Mouse (Mus musculus) yolk sac, embryonic 10.5 days (tissue): ENCODE data around the gene Dsn1.

Experiments used
- DNase-seq: peaks from one replicate; pipeline ENCODE4 v3.0.0-alpha.2; 2017; ENCODE audit warnings: low spot score

The Dsn1 gene

DNA sequence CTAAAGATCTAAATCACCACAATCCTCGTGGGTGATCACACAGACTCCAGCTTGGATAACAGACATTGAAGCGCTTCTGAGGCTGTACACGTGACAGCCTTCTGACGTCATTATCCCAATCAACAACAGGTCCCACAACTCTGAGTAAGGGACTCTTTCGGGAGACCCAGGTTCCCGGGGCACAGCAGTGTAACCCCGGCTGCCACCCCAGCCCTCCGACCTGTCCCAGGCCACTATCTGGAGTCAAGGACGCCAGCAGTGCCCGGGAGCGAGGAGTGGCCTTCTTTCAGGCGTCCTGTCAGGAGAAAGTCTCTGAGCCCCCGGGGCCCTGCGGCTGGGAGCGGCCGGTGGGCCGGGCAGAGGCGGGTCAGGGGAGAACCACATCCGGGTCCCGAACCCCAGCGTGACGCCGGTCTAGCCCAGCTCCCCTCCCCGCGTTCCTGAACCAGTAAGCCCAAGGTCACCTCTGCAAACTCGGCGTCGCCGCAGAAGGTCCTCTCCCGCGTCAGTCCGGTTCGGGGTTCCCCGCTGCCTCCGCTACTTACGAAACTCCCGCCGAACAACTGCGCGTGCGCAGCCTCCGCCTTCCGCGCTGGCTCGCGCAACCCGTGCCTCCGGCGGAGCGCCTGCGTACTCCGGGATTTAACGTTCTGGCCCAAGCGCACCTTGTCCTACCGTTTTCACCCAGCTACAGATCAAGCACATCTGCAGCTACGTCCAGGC, at the start of gene Dsn1:
Gene Dsn1, minus strand, starts transcription at position 644 of the 723 bp plus-strand sequence.
- DNase-seq, result peak; percentile 92

DNA sequence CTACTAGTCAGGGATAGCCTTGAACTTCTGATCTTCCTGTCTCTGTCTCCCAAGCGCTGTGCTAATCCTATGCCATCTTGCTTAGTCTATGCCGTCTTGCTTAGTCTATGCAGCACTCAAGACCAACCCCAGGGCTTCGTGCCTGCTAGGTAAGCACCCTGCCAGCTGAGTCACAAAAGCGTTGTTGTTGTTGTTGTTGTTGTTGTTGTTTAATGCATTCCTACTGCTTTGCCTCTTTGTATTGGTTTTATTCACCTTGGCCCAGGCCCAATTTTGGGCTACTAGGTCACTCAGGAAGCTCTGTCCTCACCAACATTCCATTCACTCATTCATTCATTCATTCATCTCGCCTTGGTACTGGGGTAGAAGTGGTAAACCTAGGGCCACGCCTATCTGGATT, 48.8 kb upstream of the Dsn1 start:
- no peak for DNase-seq

DNA sequence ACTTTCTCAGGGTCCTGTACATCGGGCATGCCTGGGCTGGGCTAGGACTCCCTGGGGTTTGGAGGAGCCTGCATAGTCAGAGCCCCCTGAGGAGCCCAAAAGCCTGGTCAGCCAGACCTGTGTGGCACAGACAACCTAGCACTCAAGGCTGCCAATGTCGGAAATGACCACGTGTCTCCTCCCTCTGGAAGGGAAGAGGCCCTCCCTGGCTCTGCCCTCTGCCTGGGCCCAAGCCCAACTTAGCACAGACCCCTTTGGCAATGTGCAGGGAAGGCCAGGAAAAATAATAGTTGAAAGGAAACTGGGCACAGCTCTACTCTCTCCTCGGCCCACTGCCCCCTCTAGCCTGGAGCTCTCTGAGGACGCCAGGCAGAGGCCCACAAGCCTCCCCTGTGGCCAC, 47.9 kb upstream of the Dsn1 start:
- DNase-seq, result no peak

DNA sequence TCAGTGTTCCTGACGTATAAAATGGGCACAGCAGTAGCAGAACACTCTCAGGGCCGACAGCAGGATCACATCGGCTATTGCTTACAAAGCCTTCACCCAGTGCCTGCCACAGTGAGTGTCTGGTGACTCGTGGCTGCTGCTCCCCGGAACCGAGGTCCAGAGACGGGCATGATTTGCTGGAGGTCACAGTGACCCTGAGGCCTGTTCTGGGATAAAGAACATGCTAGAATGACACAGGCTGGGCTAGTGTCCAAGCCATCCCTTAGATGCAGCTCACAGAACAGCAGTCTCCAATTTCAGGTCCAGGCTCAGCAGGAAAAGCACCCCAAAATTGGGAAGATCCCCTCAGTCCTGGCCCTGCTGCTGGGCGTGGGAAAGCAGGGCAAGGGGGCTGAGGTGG, 47.3 kb upstream of the Dsn1 start:
- DNase-seq, result no peak

DNA sequence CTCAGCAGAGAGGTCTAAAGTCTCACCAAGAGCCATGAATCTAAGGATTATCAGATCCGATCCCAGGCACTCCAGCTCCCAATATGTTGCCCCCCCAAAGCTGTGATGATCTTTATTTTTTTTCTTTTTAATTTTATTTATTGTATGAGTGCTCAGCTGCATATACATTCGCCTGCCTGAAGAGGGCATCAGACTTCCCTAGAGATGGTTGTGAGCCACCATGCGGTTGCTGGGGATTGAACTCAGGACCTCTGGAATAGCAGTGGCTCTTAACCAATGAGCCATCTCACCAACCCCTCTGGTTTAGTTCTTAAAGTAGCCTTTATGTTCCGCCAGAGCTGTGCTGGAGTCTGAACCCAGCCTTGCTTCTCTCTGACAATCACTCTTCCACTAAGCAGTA, 46.8 kb upstream of the Dsn1 start:
- DNase-seq, result no peak

DNA sequence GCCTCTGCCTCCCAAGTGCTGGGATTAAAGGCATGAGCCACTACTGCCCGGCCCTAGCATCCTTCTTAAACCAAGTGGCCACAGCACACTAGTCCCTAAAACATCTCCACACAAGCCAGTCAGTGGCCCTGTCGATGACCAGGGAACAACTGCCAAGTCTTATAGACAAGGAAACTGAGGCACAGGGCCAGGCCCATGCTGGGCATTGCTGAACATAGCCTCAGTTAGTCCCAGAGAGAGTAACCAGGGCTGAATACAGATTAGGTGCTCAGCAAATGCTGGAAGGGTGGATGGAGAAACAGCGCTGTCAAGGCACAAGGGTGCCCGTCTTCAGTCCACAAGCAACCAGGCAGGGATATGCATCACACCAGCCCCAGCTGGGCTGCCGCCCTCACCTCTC, 46.2 kb upstream of the Dsn1 start:
- no peak for DNase-seq

DNA sequence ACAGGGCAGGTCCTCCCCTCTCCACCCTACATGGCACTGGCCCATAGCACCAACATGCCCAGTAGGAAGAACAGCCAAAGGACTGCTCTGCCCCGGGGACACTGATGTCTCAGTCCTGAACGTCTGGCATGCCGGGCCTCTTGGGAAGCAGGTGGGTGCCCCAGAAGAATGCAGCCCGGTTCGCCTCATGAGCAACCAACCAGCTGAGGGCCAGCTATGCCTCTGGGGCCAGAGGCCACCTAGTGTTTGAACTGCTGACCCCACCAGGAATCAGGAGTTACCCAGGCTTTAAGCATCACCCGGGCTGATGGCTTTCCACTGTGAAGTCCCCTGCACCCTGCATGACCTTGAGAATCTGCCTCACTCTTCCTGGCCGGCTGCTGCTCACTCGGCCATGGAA, 45.5 kb upstream of the Dsn1 start:
- no peak for DNase-seq

DNA sequence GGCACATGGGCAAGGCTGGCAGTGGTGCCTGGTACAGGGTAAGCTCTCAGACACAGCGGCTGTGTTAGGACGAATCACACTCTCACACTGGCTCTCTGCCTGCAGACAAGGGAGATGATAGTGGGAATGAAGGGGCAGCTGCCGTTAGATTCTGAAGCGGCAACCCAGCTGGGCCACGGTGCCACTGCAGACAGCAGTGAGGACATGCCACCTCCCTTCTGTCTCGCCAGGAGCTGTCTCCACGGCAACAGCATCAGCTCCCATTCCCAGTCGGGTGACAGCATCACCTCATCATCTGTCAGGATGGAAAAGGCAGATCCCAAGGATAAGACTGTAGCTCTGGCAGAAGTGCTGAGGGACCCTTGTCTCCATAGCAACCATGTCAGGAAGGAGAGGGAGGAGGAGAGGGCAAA, 42.9 kb upstream of the Dsn1 start:
- DNase-seq, result no peak

DNA sequence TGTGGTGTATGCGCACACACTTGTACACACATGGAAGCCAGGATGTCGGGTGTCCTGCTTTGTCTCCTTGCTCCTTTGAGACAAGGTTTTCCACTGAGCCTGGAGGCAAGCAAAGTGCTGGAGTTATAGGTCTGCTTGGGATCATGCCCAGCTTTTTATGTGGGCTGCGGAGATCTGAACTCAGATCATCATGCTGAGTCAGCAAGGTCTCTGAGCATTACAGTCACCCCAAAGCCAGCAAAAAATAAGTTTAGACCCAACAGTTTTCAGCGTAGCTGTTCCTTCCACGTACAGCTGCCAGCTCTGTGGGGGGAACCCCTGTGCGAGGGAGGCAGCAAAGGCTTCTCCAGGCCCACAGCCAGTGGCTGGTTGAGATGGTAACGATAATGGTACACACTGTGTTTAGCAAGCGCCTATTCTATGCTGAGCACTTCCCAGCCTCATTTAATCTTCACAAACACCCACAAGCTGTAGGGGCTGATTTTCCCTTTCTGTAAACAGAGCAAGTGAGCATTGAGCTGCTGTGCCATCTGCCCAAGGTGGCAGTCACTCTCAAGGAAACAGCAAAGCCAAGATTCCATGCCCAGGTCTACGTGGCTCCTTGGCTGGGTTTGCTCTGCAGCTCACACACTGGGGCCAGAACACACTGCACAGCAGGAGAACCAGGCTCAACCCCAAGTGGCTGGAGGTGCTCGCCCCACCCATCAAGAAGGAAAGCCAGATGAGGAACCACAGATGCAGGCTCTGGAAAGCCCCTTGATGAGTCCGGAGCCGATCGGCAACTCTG, 41.6 kb upstream of the Dsn1 start:
- DNase-seq, result no peak

DNA sequence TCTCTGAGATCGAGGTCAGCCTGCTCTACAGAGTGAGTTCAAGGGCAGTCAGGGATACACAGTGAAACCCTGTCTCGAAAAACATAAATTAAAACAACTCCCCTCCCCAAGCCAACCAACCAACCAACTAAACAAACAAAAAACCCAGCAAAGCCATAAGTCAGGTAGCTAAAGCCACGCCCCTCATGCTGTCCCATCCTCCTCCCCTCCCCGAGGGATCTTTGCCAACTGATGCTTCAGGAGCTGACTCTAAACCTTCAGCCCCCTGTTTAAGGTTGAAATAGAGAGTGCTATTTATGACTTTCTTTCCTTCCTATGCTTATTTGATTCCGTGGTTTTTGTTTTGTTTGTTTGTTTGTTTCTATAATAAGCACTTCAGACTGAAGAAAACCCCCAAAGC, 40.0 kb upstream of the Dsn1 start:
- DNase-seq, result no peak

DNA sequence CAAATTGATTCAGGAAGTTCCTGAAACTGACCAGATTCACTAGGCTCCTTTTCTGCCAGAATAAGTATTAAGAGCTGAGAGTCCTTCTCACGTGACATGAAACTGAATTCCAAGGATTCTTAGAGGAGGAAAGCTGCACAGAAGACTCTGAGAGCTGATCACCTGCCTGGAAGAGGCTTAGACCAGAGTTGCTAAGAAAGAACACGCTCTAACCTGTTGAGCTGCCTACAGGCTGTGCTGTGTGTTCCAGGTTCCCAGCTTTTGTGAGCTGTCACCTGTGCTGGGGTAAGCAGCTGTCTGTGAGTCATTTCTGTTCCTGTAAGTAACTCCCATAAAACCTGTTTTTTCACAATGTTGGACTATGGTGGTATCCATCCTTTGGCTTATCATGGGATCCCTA, 39.0 kb upstream of the Dsn1 start:
- no peak for DNase-seq

DNA sequence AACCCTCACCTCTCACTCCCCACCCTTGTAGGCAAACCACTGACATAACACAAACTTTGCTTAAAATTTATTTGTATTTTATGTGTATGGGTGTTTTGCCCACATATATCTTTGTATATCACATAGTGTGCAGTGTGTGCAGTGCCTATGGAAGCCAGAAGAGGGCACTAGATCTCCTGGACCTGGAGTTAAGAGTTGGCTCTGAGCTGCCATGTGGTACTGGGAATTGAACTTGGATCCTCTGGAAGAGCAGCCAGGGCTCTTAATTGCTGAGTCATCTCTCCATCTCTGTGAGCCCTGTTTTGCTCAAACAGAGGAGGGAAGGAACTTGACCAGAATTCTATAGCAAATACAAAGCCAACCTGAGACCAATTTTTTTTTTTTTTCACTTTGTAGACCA, 37.0 kb upstream of the Dsn1 start:
- DNase-seq, result no peak

DNA sequence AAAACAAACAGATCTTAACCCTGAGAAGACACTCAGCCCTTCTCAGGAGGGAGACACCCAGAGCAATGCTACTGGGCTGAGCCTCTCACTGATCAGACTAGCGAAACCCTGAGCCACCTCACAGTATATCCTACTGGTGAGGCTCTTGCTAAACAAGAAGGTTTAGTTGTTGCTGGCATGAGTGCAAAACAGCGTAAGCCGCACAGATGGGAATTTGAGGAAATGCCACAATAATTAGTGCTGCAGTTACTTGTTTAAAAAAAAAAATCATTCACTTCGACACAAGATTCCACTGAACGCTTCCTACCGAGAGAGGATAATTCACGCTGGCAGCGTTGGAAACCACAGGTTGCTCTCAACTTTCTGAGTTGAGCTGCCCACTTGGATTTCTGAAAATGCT, 36.6 kb upstream of the Dsn1 start:
- DNase-seq, result no peak

DNA sequence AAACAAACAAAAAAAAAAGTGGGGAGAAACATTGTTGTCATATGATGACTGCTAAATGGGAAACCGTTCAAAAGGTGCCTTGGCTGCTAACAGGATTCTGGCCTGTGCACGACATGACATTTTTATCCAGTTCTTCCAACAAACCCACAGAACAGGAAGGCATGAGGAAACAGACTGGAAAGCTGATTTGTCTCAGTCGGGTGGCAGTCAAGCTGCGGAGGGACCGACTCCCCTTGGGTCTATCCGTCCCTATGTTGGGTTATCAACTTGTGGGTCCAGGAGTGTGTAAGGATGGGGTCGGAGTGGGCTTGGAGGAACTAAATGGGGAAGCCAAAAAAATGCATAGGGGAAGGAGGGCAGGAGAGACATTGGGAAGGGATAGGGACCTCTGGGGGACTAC, 34.5 kb upstream of the Dsn1 start:
- no peak for DNase-seq

DNA sequence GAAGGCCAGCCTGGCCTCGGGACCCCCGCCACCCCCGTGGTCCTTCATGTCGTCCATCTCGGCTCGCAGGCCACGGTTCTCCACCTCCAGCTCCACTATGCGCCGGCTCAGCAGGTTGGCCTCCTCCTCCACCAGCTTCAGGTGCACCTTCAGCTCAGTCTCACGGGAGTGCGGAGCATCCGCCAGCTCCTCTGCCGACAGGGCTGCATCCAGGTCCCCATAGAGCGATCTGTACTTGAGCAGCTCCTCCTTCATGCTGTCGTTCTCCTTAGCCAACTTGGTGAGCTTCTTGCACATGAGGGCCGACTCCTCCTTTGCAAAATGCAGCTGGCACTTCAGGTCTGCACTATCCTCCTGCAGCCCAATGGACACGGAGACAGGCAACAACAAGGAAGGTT, 33.7 kb upstream of the Dsn1 start:
- no peak for DNase-seq

DNA sequence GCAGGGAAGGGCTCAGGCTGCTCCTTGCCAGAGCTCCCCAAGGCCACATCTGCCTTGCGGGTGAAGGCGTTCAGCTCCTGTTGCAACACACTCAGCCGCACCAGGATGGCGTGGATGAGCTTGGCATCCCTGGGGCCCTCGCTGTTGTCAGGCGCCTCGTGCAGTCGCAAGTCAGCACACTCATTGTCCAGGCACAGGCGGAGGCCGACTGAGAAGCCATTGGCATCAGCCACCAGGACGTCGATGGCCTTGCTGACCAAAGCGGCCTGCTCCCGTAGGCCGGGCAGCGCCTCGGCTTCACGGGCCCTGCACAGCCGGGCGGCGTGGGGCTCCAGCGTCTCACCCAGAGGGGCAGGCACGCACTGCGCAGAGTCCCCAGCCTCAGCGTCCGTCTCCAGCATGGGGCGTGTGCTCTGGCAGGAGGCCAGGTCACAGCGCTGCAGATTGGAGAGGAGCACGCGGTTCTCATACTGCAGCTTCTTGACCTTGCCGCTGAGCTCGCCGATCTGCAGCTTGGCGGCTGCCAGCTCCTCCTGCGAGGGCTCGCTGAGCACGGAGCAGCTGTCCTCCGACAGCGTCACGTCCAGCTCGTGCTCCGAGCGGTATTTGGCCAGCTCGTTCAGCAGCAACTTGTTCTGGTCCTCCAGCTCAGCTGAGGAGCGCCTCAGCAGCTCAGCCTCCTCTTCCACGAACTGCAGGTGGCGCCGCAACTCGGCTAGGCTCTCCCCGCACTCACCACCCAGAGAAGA, 33.1 kb upstream of the Dsn1 start:
- no peak for DNase-seq

DNA sequence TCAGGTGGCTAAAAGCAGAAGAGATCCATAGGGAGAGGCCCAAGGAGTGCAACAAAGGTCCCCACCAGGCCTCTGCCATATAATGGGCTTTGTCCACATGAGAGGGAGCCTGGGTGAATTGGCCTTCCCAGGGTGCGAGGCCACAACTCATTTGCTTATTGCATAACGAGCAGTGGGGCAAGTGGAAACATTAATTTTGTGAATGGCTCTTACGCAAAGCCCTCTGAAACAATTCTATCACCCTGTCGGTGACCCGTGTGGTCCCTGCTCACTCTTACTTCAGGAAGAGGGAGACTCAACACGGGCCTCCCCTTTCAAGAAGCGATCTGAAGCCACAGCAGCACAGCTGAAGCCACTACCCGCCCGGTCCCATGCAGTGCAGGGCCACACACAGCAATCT, 30.3 kb upstream of the Dsn1 start:
- DNase-seq, result no peak

DNA sequence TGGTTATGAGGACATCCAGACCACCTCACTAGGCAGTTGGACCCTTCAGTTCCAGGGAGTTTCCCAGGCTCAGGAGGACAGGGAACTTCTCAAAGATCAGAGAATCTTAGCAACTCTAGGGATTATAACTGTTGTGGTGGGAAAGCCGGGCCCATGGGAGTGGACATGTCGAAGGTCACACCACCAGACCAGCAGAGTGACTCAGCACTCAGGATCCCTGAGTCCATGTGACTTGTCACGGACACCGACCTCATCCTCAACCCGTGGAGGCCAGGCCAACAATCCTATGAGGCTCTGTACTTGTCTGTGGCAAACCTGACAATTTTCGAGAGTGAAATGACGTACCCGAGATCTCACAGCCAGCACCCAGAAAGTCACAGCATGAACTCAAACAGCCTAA, 29.4 kb upstream of the Dsn1 start:
- no peak for DNase-seq

DNA sequence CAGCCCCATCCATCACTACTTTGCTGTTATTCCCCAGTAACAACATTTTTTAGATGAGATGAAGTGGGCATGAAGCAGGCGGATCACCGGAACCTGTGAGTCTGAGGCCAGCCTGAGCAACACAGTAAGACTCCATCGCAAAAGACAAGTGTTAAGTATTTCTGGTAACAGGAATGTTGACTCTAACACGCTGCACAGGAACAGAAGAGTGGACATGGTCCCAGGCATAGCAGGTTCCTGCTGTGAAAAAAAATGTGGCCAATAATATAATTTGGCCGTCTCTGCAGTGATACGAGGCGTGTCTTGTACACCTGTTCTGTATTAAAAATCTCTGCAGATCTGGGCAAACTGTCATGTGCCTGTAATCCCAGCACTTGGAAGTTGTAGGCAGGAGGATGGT, 28.4 kb upstream of the Dsn1 start:
- DNase-seq, result no peak

DNA sequence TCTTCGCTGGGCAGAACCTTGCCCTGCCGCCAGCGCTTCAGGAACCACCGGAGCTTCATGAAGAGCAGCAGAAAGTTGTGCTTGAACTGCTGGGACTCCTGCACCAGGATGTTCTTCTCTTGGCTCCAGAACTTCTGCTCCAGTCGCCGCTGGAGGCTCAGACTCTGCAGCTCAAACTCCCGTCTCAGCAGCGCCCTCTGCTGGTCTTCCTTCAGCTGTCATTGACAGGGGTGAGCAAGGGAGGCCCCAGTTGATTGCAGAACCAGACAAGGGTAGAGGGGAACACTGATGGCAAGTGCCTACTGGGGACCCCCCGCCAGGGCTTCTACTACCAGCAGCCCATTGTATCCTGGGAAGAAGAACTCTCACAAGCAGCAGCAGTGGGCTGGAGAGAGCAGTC, 23.9 kb upstream of the Dsn1 start:
- DNase-seq, result peak; percentile 44

DNA sequence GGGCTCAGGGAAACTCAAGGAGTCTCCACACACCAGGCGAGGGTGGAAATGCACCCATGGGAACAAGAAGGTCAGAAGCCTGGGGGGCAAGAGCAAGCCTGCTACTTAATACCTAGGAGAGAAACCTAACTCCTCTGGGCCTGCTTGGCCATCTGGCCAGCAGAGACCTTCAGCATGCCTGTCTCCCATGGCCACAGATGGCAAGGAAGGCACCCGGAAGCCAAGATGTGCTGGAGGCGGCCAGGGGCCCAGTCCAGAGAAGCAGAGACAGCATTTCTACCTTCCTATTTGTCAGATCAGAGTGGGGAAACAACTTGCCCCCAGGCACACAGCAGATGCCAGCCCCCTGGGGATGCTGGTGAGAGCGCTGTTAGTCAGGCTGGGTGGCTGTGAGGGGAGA, 21.3 kb upstream of the Dsn1 start:
- no peak for DNase-seq

DNA sequence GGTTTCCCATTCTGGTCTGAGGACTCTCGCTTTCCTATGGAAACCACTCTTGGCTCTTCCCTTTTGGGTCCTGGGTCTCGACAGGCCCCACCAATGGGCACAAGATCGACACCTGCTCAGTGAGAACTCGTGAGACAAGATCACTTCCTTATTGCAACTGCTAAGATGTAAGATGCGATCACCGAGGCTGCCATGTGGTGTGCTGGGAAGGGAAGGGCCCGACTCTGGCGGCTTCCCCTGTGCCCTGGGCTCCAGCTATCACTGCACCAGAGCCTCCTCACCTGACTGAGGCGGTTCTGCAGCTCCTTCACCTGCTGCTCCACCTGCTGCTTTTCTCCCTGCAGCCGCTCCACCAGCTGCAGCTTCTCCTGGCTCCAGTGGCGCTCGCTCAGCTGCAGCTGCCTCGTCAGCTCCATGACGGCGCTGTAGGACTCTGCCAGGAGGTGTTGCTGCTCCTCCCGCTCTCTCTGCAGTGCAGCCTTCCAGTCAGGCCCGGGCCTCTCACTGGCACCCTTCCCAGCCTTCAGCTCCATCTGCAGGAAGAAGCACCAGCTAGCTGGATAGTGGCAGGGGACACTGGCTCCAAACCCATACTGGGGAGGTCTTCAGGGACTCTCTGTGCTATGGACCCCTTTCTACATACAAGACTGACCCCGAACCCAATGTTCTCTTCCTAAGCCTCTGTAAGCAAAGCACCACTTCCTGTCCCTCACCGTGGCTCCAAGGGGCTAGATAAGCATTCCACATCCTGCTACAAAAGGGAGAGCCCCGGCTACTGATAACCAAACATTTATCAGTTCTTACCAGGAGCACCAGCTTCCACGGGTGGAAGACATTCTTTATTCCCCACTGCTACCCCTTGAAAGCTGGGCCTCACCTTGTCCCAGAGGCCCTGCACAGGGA, 20.4 kb upstream of the Dsn1 start:
- no peak for DNase-seq
